Mouse (Mus musculus) CH12.LX (cell line): ENCODE measurements around the gene Prkcb. TPM values are rescaled to one million over a fixed set of nuclear protein-coding genes. Genes with fewer than 3 reads are reported as not detected.

Source experiments
- DNase-seq: peaks from one replicate; pipeline ENCODE4 v3.0.0-alpha.2; 2013; ENCODE audit errors: extremely low read depth
- H3K27ac ChIP-seq: 2 replicates; pipeline ENCODE4 v1.5.1; 2012; ENCODE audit warnings: low read depth, mild to moderate bottlenecking, control low read depth, moderate library complexity; ENCODE audit not compliant: insufficient read depth
- H3K27me3 ChIP-seq: replicated peaks from 2 replicates; pipeline ENCODE3; 2012; ENCODE audit warnings: inconsistent platforms
- H3K36me3 ChIP-seq, 2 experiments: replicated peaks in 1 of 2; 2 replicates each; pipeline versions ENCODE3 to v1.6.1; 2012; ENCODE audit warnings: inconsistent platforms in 1 of 2, low read length in 1 of 2, mild to moderate bottlenecking in 1 of 2, mixed read lengths in 1 of 2, moderate library complexity in 1 of 2; ENCODE audit not compliant: control insufficient read depth in 1 of 2, insufficient read depth in 1 of 2
- H3K4me1 ChIP-seq, 2 experiments: 2 replicates each; pipeline ENCODE4 v1.6.1; 2012; ENCODE audit warnings: inconsistent platforms in 1 of 2, moderate library complexity in 1 of 2; ENCODE audit not compliant: insufficient read depth in 2 of 2, control insufficient read depth in 1 of 2
- H3K4me2 ChIP-seq: 2 replicates; pipeline ENCODE4 v1.6.1; 2012; ENCODE audit warnings: low read depth, mild to moderate bottlenecking, control low read depth; ENCODE audit not compliant: poor library complexity, insufficient read depth, severe bottlenecking
- H3K4me3 ChIP-seq, 3 experiments: fragments of 150-350 bp in 1 of 3; sonication (generic) in 1 of 3; replicated peaks in 1 of 3; 2 replicates each; pipeline versions ENCODE3 to v1.5.1; 2011 to 2012; ENCODE audit warnings: low read depth in 2 of 3, low read length in 2 of 3, mild to moderate bottlenecking in 2 of 3, moderate library complexity in 2 of 3, control low read depth in 1 of 3, improper control_type of control experiment in 1 of 3, inconsistent platforms in 1 of 3, mixed read lengths in 1 of 3; ENCODE audit not compliant: poor library complexity in 1 of 3
- H3K79me2 ChIP-seq: replicated peaks from 2 replicates; pipeline ENCODE4 v1.6.1; 2012; ENCODE audit warnings: mild to moderate bottlenecking, moderate library complexity; ENCODE audit not compliant: control insufficient read depth, poor library complexity, insufficient read depth, severe bottlenecking; ENCODE audit errors: extremely low read depth
- H3K9ac ChIP-seq: 2 replicates; pipeline ENCODE4 v1.6.1; 2012; ENCODE audit warnings: low read depth, mild to moderate bottlenecking, control low read depth, moderate library complexity; ENCODE audit not compliant: insufficient read depth
- H3K9me3 ChIP-seq: replicated peaks from 2 replicates; pipeline ENCODE3; 2012; ENCODE audit warnings: low read length, inconsistent platforms, mixed read lengths
- BHLHE40 ChIP-seq: IDR thresholded peaks from 2 replicates; pipeline ENCODE4 v1.6.1; 2011; ENCODE audit warnings: mild to moderate bottlenecking, low read depth, low read length, improper control_type of control experiment
- CHD1 ChIP-seq: IDR thresholded peaks from 2 replicates; pipeline ENCODE4 v1.6.1; 2012; ENCODE audit warnings: low read depth, low read length, improper control_type of control experiment, inconsistent platforms
- CHD2 ChIP-seq: IDR thresholded peaks from 2 replicates; pipeline ENCODE4 v1.6.1; 2011; ENCODE audit warnings: low read length, improper control_type of control experiment
- CTCF ChIP-seq, 2 experiments: IDR thresholded peaks in 1 of 2; conservative IDR thresholded peaks in 1 of 2; 2 replicates each; pipeline ENCODE4 v1.5.1; 2011 to 2012; ENCODE audit warnings: low read depth in 2 of 2, low read length in 2 of 2, improper control_type of control experiment in 1 of 2, inconsistent platforms in 1 of 2, mild to moderate bottlenecking in 1 of 2, moderate library complexity in 1 of 2
- E2F4 ChIP-seq: IDR thresholded peaks from 2 replicates; pipeline ENCODE4 v1.6.1; 2011; ENCODE audit warnings: low read depth, low read length, improper control_type of control experiment; ENCODE audit not compliant: insufficient replicate concordance
- ELF1 ChIP-seq: IDR thresholded peaks from 2 replicates; pipeline ENCODE4 v1.6.1; 2014; ENCODE audit warnings: low read depth, mild to moderate bottlenecking, inconsistent platforms, low read length, improper control_type of control experiment
- EP300 ChIP-seq: IDR thresholded peaks from 2 replicates; pipeline ENCODE4 v1.6.1; 2011; ENCODE audit warnings: low read length, improper control_type of control experiment
- ETS1 ChIP-seq: conservative IDR thresholded peaks from 2 replicates; pipeline ENCODE4 v1.6.1; 2012; ENCODE audit warnings: low read depth, mild to moderate bottlenecking, inconsistent platforms, low read length, improper control_type of control experiment, moderate library complexity
- GABPA ChIP-seq: IDR thresholded peaks from 2 replicates; pipeline ENCODE4 v1.6.1; 2012; ENCODE audit warnings: low read depth, low read length, improper control_type of control experiment, inconsistent platforms; ENCODE audit not compliant: insufficient replicate concordance
- HCFC1 ChIP-seq: IDR thresholded peaks from 2 replicates; pipeline ENCODE4 v1.6.1; 2012; ENCODE audit warnings: low read depth, mild to moderate bottlenecking, inconsistent platforms, low read length, improper control_type of control experiment
- IRF4 ChIP-seq: IDR thresholded peaks from 2 replicates; pipeline ENCODE4 v1.6.1; 2014; ENCODE audit warnings: low read depth, mild to moderate bottlenecking, inconsistent platforms, low read length, improper control_type of control experiment
- JUND ChIP-seq: conservative IDR thresholded peaks from 2 replicates; pipeline ENCODE4 v1.6.1; 2011; ENCODE audit warnings: low read depth, low read length, improper control_type of control experiment
- KAT2A ChIP-seq: IDR thresholded peaks from 2 replicates; pipeline ENCODE4 v1.6.1; 2012; ENCODE audit warnings: low read length, improper control_type of control experiment, inconsistent platforms; ENCODE audit not compliant: insufficient replicate concordance
- MAFK ChIP-seq: IDR thresholded peaks from 2 replicates; pipeline ENCODE4 v1.6.1; 2011; ENCODE audit warnings: low read length, improper control_type of control experiment; ENCODE audit not compliant: insufficient replicate concordance
- MEF2A ChIP-seq: IDR thresholded peaks from 2 replicates; pipeline ENCODE4 v1.6.1; 2014; ENCODE audit warnings: low read depth, mild to moderate bottlenecking, inconsistent platforms, low read length, improper control_type of control experiment, borderline replicate concordance
- MXI1 ChIP-seq: IDR thresholded peaks from 2 replicates; pipeline ENCODE4 v1.6.1; 2011; ENCODE audit warnings: mild to moderate bottlenecking, low read depth, low read length, improper control_type of control experiment
- MYC ChIP-seq: IDR thresholded peaks from 2 replicates; pipeline ENCODE4 v1.6.1; 2011; ENCODE audit warnings: low read depth, mild to moderate bottlenecking, improper control_type of control experiment, low read length
- NELFE ChIP-seq: IDR thresholded peaks from 2 replicates; pipeline ENCODE4 v1.6.1; 2011; ENCODE audit warnings: low read depth, low read length, improper control_type of control experiment
- NRF1 ChIP-seq: IDR thresholded peaks from 2 replicates; pipeline ENCODE4 v1.6.1; 2014; ENCODE audit warnings: low read depth, mild to moderate bottlenecking, inconsistent platforms, low read length, improper control_type of control experiment, moderate library complexity
- PAX5 ChIP-seq: IDR thresholded peaks from 2 replicates; pipeline ENCODE4 v1.6.1; 2012; ENCODE audit warnings: low read length, inconsistent platforms, mixed read lengths
- POLR2A ChIP-seq: IDR thresholded peaks from 2 replicates; pipeline ENCODE4 v1.6.1; 2011; ENCODE audit warnings: low read depth, mild to moderate bottlenecking, improper control_type of control experiment, low read length
- POLR2AphosphoS2 ChIP-seq: IDR thresholded peaks from 2 replicates; pipeline ENCODE4 v1.6.1; 2011; ENCODE audit warnings: low read depth, low read length, improper control_type of control experiment
- RAD21 ChIP-seq: IDR thresholded peaks from 2 replicates; pipeline ENCODE4 v1.6.1; 2011; ENCODE audit warnings: low read depth, mild to moderate bottlenecking, low read length, improper control_type of control experiment, moderate library complexity
- RCOR1 ChIP-seq: conservative IDR thresholded peaks from 2 replicates; pipeline ENCODE4 v1.6.1; 2012; ENCODE audit warnings: low read depth, mild to moderate bottlenecking, inconsistent platforms, low read length, improper control_type of control experiment
- SIN3A ChIP-seq: IDR thresholded peaks from 2 replicates; pipeline ENCODE4 v1.6.1; 2012; ENCODE audit warnings: low read length, improper control_type of control experiment, inconsistent platforms
- SMC3 ChIP-seq: IDR thresholded peaks from 2 replicates; pipeline ENCODE4 v1.6.1; 2011; ENCODE audit warnings: low read depth, low read length, improper control_type of control experiment
- TBP ChIP-seq: conservative IDR thresholded peaks from 2 replicates; pipeline ENCODE4 v1.6.1; 2011; ENCODE audit warnings: low read depth, low read length, improper control_type of control experiment
- TCF12 ChIP-seq: IDR thresholded peaks from 2 replicates; pipeline ENCODE4 v1.6.1; 2014; ENCODE audit warnings: low read depth, mild to moderate bottlenecking, inconsistent platforms, low read length, improper control_type of control experiment
- UBTF ChIP-seq: IDR thresholded peaks from 2 replicates; pipeline ENCODE4 v1.6.1; 2012; ENCODE audit warnings: low read depth, mild to moderate bottlenecking, inconsistent platforms, low read length, improper control_type of control experiment, moderate library complexity
- USF1 ChIP-seq: IDR thresholded peaks from 2 replicates; pipeline ENCODE4 v1.6.1; 2014; ENCODE audit warnings: low read depth, mild to moderate bottlenecking, inconsistent platforms, low read length, improper control_type of control experiment
- USF2 ChIP-seq: conservative IDR thresholded peaks from 2 replicates; pipeline ENCODE4 v1.6.1; 2011; ENCODE audit warnings: low read depth, low read length, improper control_type of control experiment
- ZMIZ1 ChIP-seq: IDR thresholded peaks from 2 replicates; pipeline ENCODE4 v1.6.1; 2012; ENCODE audit warnings: low read depth, mild to moderate bottlenecking, inconsistent platforms, low read length, improper control_type of control experiment
- ZNF384 ChIP-seq: IDR thresholded peaks from 2 replicates; pipeline ENCODE4 v1.6.1; 2012; ENCODE audit warnings: low read depth, low read length, improper control_type of control experiment, inconsistent platforms
- dilution Hi-C: fragments of 300-500 bp; cut with MboI; formaldehyde crosslinking; loops from 2 replicates; pipeline ENCODE4 v1.14.3; 2020; ENCODE audit warnings: low sequenced_read_pairs; ENCODE audit not compliant: extremely low pct_unique_long_range_greater_than_20kb, extremely low pct_ligation_motif_present
- in situ Hi-C: fragments of 300-500 bp; cut with MboI; formaldehyde crosslinking; loops from 3 replicates; pipeline ENCODE4 v1.14.3; 2019; ENCODE audit warnings: low sequenced_read_pairs, low pct_ligation_motif_present, low pct_unique_long_range_greater_than_20kb, mixed read lengths
- polyA plus RNA-seq: library from polyadenylated mRNA; unstranded; fragments of >175 nt; gene quantifications from 2 replicates; pipeline ENCODE4 v1.2.1, GENCODE M21; 2012; ENCODE audit warnings: low read depth; ENCODE audit not compliant: insufficient read length
- total RNA-seq, 2 experiments: library from RNA; depleted of rRNA; stranded (reverse); fragments of 300-350 nt in 1 of 2; fragments of >200 nt in 1 of 2; gene quantifications; 2 replicates each; pipeline ENCODE4 v1.2.3; 2012 to 2014

The Prkcb gene
- total and polyA plus RNA-seq, 3 experiments: 323 to 463 (median 337) TPM

DNA sequence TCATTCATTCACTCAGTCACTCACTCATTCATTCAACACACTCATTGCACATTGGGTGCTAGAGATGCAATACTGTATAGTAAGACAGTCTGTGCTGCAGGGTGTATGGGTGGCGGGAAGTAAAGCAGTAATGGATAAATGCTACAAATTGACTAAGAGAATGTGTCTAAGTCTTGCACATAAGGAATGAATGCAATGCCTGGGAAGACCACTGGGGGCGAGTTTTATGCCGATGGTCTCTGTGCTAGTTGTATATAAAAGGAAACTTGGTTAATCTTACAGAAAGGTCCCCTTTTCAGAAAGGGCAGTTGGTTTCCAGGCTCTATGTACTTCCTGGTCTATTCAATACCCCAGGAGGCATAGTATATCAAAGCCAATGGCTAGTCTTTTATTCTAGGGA, 102.8 kb downstream of the Prkcb start:
- Histone ChIP-seq H3K4me1 (peaks cover 51 to 91% of the 10 kb centered on the region in 2 experiments), H3K4me2 (peak overlapping the region; percentile 34; the same call in 1 of the 2 replicates), H3K4me3 (no peak overlapping the region), H3K27me3 (no peaks in the 10 kb centered on the region), H3K9me3 (no peaks in the 10 kb centered on the region), H3K36me3 (peaks cover 5 to 22% of the 10 kb centered on the region in 2 experiments), H3K27ac (peak overlapping the region; percentile 99), H3K9ac (peak overlapping the region; percentile 29), H3K79me2 (peaks cover 64% of the 10 kb centered on the region)
- in situ Hi-C loops: loop anchor here (5.0 kb wide), 1 partner anchor 84 kb away; no protein-coding TSS in a partner anchor
- TF ChIP-seq POLR2AphosphoS2 (0 out of 2 replicates have a peak, but pooled peaks have one; percentile 43), POLR2A (no peak), SMC3 (0 out of 2 replicates have a peak, but pooled peaks have one; percentile 5), RAD21 (peak; percentile 11; the same call in 1 of the 2 replicates), CTCF (conservative IDR thresholded peaks at IDR 0.05 in 1 of 2, IDR thresholded peaks at IDR 0.05 in 1 of 2; ENCODE audit: low read depth in 2 of 2, low read length in 2 of 2) (peak; percentile 52 to 63)
- peak; percentile 52 for DNase-seq
- dilution Hi-C loops: no loop called here

DNA sequence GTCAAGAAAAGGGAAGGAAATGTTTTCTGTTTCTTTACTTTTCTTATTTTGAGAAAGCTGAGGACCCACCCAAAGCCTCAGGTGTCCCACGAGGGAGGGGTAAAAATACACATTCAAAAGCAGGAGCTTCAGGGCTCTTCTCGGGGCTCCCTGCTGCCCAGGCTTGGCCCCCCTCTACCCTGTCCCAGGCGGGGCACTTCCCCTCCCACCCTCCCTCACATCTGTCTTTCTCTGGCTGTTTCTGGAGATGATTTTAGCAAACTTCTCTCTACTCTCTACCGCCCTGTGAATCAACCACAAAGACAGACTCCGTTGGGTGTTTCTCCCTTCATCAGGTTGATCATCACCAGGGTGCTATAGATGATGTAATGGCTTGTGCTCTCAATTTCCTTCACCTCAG, 105.4 kb downstream of the Prkcb start:
- Histone ChIP-seq H3K9ac (0 out of 2 replicates have a peak overlapping the region, but pooled peaks have one; percentile 7), H3K27ac (peak overlapping the region; percentile 83), H3K9me3 (no peaks in the 10 kb centered on the region), H3K4me3 (no peak overlapping the region), H3K79me2 (peaks cover 70% of the 10 kb centered on the region), H3K27me3 (no peaks in the 10 kb centered on the region), H3K36me3 (peaks cover 5 to 16% of the 10 kb centered on the region in 2 experiments), H3K4me2 (peak overlapping the region; percentile 51), H3K4me1 (peaks cover 49 to 91% of the 10 kb centered on the region in 2 experiments)
- in situ Hi-C loops (loop anchor here (5.0 kb wide), 1 partner anchor 87 kb away; no protein-coding TSS in a partner anchor), dilution Hi-C loops (no loop called here)
- DNase-seq: peak; percentile 86
- TF ChIP-seq NELFE: no peak
- TF ChIP-seq E2F4: 0 out of 2 replicates have a peak, but pooled peaks have one; percentile 49
- no peak for TF ChIP-seq PAX5
- TF ChIP-seq POLR2A: no peak
- peak; percentile 93 for TF ChIP-seq EP300
- peak; percentile 80 for TF ChIP-seq ETS1
- no peak for TF ChIP-seq USF1
- TF ChIP-seq ZMIZ1: no peak
- TF ChIP-seq BHLHE40: peak; percentile 53
- no peak for TF ChIP-seq MXI1
- no peak for TF ChIP-seq NRF1
- no peak for TF ChIP-seq ELF1
- TF ChIP-seq RCOR1: no peak
- TF ChIP-seq CHD1: no peak
- TF ChIP-seq HCFC1: no peak
- TF ChIP-seq TBP: peak; percentile 48
- peak; percentile 40; the same call in 1 of the 2 replicates for TF ChIP-seq JUND
- TF ChIP-seq SIN3A: no peak; the same call in 1 of the 2 replicates
- TF ChIP-seq TCF12: peak; percentile 93
- TF ChIP-seq IRF4: peak; percentile 85
- TF ChIP-seq USF2: no peak
- TF ChIP-seq GABPA: no peak
- TF ChIP-seq POLR2AphosphoS2: no peak
- TF ChIP-seq MYC: no peak; the same call in 1 of the 2 replicates
- peak; percentile 92 for TF ChIP-seq MEF2A
- no peak for TF ChIP-seq UBTF
- no peak for TF ChIP-seq MAFK
- peak; percentile 54; the same call in 1 of the 2 replicates for TF ChIP-seq CHD2
- TF ChIP-seq KAT2A: no peak
- no peak for TF ChIP-seq ZNF384
